Mouse (Mus musculus) erythroblast, embryonic 14.5 days (primary cell): ENCODE results near the gene Gclm.

ENCODE experiments used
- GATA1 ChIP-seq: IDR thresholded peaks from 2 replicates; pipeline ENCODE4 v1.6.1; 2012; ENCODE audit warnings: low read length, inconsistent platforms, mixed read lengths
- TAL1 ChIP-seq: IDR thresholded peaks from 3 replicates; pipeline ENCODE4 v1.6.1; 2012; ENCODE audit warnings: low read length, inconsistent platforms, mixed read lengths

DNA sequence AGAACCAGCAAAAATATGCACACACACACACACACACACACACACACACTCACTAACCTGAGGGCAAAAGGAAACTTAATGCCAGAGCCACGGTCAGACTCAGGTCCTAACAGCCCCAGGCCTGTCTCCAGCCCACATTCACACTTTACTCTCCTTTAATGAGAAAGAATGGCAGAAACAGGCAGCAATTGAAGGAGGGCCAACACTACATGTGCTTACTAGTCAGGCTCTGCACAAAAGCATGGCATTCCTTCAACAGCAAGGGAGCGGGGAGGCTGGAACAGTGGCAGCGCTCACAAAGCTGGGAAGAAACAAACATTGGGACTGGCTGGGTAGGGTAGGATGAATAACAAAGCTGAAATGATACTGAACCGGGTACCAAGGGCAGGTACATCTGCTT, 45.8 kb upstream of the Gclm start:
- TF ChIP-seq TAL1 (no peak), GATA1 (no peak)
